Mouse (Mus musculus) 3134 (cell line): ENCODE measurements around the gene Polrmt.

Source experiments
- DNase-seq: peaks from one replicate; pipeline ENCODE4 v3.0.0-alpha.2; 2011; ENCODE audit warnings: low spot score; ENCODE audit not compliant: insufficient read length; ENCODE audit errors: extremely low read depth

Polrmt gene

GRCm38 (mm10) chr10:79745898-79746773 is at the start of gene Polrmt:
Gene Polrmt, minus strand, starts transcription at chr10:79746581.
- DNase-seq: peak; percentile 97

GRCm38 (mm10) chr10:79795905-79796304 is 49.5 kb upstream of the Polrmt start:
- no peak for DNase-seq

GRCm38 (mm10) chr10:79794491-79794931 is 48.1 kb upstream of the Polrmt start:
- DNase-seq: peak; percentile 83

- peak; percentile 77 for DNase-seq
Observed at GRCm38 (mm10) chr10:79793738-79794490, 47.5 kb upstream of the Polrmt start.

- peak; percentile 84 for DNase-seq
Observed at GRCm38 (mm10) chr10:79793051-79793737, 46.8 kb upstream of the Polrmt start, which contains the start of gene Palm. Gene Palm, plus strand, starts transcription at chr10:79793572.

GRCm38 (mm10) chr10:79792339-79793040 is 46.1 kb upstream of the Polrmt start:
- DNase-seq: no peak

- DNase-seq: no peak
Observed at GRCm38 (mm10) chr10:79790861-79791260, 44.5 kb upstream of the Polrmt start, which contains the start of gene Prss57. Gene Prss57, minus strand, starts transcription at chr10:79790961.

- no peak for DNase-seq
Observed at GRCm38 (mm10) chr10:79789581-79789980, 43.2 kb upstream of the Polrmt start.

- no peak for DNase-seq
Observed at GRCm38 (mm10) chr10:79788386-79789158, 42.2 kb upstream of the Polrmt start.

- DNase-seq: no peak
Observed at GRCm38 (mm10) chr10:79783920-79784800, 37.8 kb upstream of the Polrmt start.

- no peak for DNase-seq
Observed at GRCm38 (mm10) chr10:79783050-79783449, 36.7 kb upstream of the Polrmt start.

- no peak for DNase-seq
Observed at GRCm38 (mm10) chr10:79781956-79782355, 35.6 kb upstream of the Polrmt start.

GRCm38 (mm10) chr10:79781139-79781538 is 34.8 kb upstream of the Polrmt start:
- DNase-seq: no peak

GRCm38 (mm10) chr10:79780664-79781015 is 34.3 kb upstream of the Polrmt start:
- DNase-seq: no peak

- DNase-seq: peak; percentile 87
Observed at GRCm38 (mm10) chr10:79779784-79780663, 33.6 kb upstream of the Polrmt start.

- DNase-seq: no peak
Observed at GRCm38 (mm10) chr10:79779193-79779592, 32.8 kb upstream of the Polrmt start.

- peak; percentile 86 for DNase-seq
Observed at GRCm38 (mm10) chr10:79778006-79778405, 31.6 kb upstream of the Polrmt start.

GRCm38 (mm10) chr10:79777103-79777531 is 30.7 kb upstream of the Polrmt start, which contains the start of gene Fstl3:
Gene Fstl3, plus strand, starts transcription at chr10:79777272.
- peak; percentile 75 for DNase-seq
